Mouse (Mus musculus): ENCODE data around the gene Baiap2l1. TPM values are rescaled to one million over a fixed set of nuclear protein-coding genes. Genes with fewer than 3 reads are reported as not detected.

Gene Baiap2l1
- 3.1 and 3.6 TPM in 2 replicates for polyA plus RNA-seq (2016; fragmentation: Nextera tagmentation; extraction: Ambion mirVana)

DNA sequence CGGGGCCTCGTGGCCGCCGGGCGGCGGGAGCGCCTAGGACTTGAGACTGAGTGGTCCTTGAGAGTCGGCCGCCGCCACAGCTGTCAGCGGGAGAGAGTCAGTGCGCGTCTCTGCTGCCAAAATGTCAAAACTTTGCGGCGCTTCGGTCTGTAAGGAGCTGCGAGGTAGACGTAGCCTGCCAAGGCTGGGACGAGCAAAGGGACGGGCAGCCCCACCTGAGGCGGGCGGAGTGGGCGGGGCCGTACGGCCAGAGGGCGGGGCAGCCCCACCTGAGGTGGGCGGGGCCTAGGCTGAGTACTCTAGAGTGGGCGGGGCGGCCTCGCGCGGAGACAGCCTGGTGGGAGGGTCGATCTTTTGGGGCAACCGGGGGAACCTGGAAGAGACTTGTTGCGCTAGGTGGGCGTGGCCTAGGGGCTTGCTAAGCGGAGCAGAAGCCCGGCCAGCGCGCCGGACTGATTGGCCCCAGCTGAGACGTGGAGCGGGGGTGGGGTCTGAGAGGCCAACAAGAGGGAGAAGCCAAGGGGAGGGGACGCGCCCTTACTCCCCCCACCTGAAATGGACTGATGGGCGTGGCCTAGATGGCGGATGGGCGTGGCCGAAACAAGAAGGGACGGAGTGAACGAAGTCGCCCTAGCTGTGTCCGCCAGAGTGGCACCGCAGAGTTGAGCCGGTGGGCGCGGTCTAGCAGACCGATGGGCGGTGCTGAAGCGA lies at the start of gene Baiap2l1:
TSS of gene Baiap2l1 (minus strand) at position 232 of the 711 bp plus-strand sequence.
- Histone ChIP-seq H3K4me2 (replicated peaks) (peak within 1 kb of the TSS; percentile 94), H3K36me3 (no peaks in the 10 kb centered on the region), H3K27ac (no peak within 1 kb of the TSS), H3K9ac (peak within 1 kb of the TSS; percentile 49; the same call in 1 of the 2 replicates), H3K27me3 (replicated peaks) (peaks cover 16% of the 10 kb centered on the region), H3K4me3 (peak within 1 kb of the TSS; percentile 50), H3K9me3 (no peaks in the 10 kb centered on the region), H3K4me1 (peaks cover 16% of the 10 kb centered on the region)
- under 1% methylated on average over 60 of the region's 60 CpGs for WGBS
- ATAC-seq (ENCODE audit: low FRiP score, low read depth): peak; percentile 93

GRCm38 (mm10) chr5:144406256-144406655 lies 48.3 kb upstream of the Baiap2l1 start:
- Histone ChIP-seq H3K36me3 (no peaks in the 10 kb centered on the region), H3K9ac (no peak overlapping the region), H3K9me3 (no peaks in the 10 kb centered on the region), H3K4me3 (no peak overlapping the region), H3K27ac (no peak overlapping the region), H3K4me2 (replicated peaks) (no peak overlapping the region), H3K4me1 (no peaks in the 10 kb centered on the region), H3K27me3 (replicated peaks) (no peaks in the 10 kb centered on the region)
- no peak for ATAC-seq (ENCODE audit: low FRiP score, low read depth)
- WGBS: 87% methylated on average over 11 of the region's 11 CpGs

- H3K4me2 ChIP-seq (replicated peaks): no peak overlapping the region
Observed at GRCm38 (mm10) chr5:144400821-144401220, 42.9 kb upstream of the Baiap2l1 start.

DNA sequence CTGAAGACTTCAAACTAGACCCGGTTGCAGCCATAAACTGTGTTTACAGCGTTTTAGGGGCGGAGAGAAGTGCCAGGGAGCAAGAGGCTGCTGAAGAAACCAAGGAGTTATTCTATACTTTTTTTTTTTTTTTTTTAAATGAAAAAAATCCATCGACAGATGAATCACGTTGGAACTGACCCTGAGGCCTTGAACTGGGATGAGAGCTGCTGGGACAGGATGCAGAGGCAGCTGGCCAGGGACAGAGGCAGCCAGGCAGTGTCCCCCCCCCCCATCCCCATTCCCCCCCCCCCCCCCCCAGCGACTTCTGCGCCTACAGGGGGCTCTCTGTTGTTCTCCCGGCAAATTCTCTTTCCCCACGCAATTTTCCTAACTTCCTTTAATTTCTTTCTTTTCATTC lies 39.7 kb upstream of the Baiap2l1 start:
- Histone ChIP-seq H3K27me3 (replicated peaks) (no peaks in the 10 kb centered on the region), H3K9me3 (no peaks in the 10 kb centered on the region), H3K4me2 (replicated peaks) (no peak overlapping the region), H3K9ac (no peak overlapping the region), H3K27ac (no peak overlapping the region), H3K4me1 (no peaks in the 10 kb centered on the region), H3K4me3 (no peak overlapping the region), H3K36me3 (no peaks in the 10 kb centered on the region)
- 14% methylated on average over 5 of the region's 9 CpGs for WGBS
- no peak for ATAC-seq (ENCODE audit: low FRiP score, low read depth)

More at GRCm38 (mm10) chr5:144400821-144401220, 42.9 kb upstream of the Baiap2l1 start:
- ATAC-seq (ENCODE audit: low FRiP score, low read depth): no peak
- 33% methylated on average over 5 of the region's 5 CpGs for WGBS
- H3K9ac ChIP-seq: no peak overlapping the region
- no peaks in the 10 kb centered on the region for H3K4me1 ChIP-seq
- no peaks in the 10 kb centered on the region for H3K36me3 ChIP-seq
- no peaks in the 10 kb centered on the region for H3K9me3 ChIP-seq
- no peak overlapping the region for H3K27ac ChIP-seq
- H3K27me3 ChIP-seq (replicated peaks): no peaks in the 10 kb centered on the region
- H3K4me3 ChIP-seq: no peak overlapping the region

DNA sequence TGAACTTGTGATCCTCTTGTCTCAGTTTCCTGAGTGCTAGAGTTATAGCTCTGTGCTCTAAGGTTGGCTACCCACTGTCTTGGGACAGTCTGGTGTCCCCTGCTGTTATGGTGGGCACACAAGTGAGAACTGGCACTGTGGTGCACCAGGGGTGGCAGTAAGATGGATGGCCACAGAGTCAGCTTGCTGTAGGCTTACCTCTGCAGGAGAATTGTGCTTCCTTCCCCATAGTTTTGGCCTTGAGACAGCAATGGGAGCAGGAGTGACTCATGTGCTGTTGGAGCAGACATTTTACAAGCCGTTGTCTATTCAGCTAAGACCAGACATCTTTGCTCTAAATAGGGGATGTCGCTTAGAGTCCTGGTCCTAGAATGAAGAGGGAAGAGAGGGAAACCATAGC lies 36.2 kb upstream of the Baiap2l1 start:
- no peak for ATAC-seq (ENCODE audit: low FRiP score, low read depth)
- no peaks in the 10 kb centered on the region for H3K4me1 ChIP-seq
- H3K4me2 ChIP-seq (replicated peaks): no peak overlapping the region
- no peaks in the 10 kb centered on the region for H3K27me3 ChIP-seq (replicated peaks)
- no peak overlapping the region for H3K27ac ChIP-seq
- no peak overlapping the region for H3K9ac ChIP-seq
- H3K9me3 ChIP-seq: no peaks in the 10 kb centered on the region
- no peaks in the 10 kb centered on the region for H3K36me3 ChIP-seq
- no peak overlapping the region for H3K4me3 ChIP-seq
- WGBS: 83% methylated on average over 2 of the region's 2 CpGs

DNA sequence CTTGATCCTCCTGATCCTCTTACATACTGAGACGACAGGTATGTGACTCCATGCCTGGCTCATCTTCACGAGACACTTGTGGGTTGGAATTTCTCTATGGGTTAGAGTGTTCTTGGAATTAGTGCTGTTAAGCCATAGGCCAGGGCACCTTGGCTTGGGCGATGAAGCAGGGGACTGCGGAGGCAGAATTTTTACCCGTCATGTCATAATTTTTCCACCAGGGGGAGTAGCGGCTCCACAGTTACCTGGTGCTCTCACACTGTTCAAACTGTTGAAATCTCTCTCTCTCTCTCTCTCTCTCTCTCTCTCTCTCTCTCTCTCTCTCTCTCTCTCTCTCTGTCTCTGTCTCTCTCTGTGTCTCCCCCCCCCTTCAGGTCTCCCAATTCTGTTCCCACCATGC lies 29.9 kb upstream of the Baiap2l1 start:
- whole genome bisulfite sequencing: 10% methylated on average over 6 of the region's 6 CpGs
- no peak for ATAC-seq (ENCODE audit: low FRiP score, low read depth)
- peaks cover 5% of the 10 kb centered on the region; the same call in 1 of the 2 replicates for H3K9me3 ChIP-seq
- H3K36me3 ChIP-seq: no peaks in the 10 kb centered on the region
- no peaks in the 10 kb centered on the region for H3K4me1 ChIP-seq
- H3K4me3 ChIP-seq: no peak overlapping the region
- no peak overlapping the region for H3K27ac ChIP-seq
- no peak overlapping the region for H3K4me2 ChIP-seq (replicated peaks)
- H3K27me3 ChIP-seq (replicated peaks): no peaks in the 10 kb centered on the region
- H3K9ac ChIP-seq: no peak overlapping the region

- Histone ChIP-seq H3K9ac (no peak overlapping the region), H3K4me2 (replicated peaks) (no peak overlapping the region), H3K27ac (no peak overlapping the region), H3K4me1 (no peaks in the 10 kb centered on the region), H3K27me3 (replicated peaks) (no peaks in the 10 kb centered on the region), H3K9me3 (peaks cover 5% of the 10 kb centered on the region; the same call in 1 of the 2 replicates), H3K36me3 (no peaks in the 10 kb centered on the region), H3K4me3 (no peak overlapping the region)
- 67% methylated on average over 3 of the region's 3 CpGs for WGBS
- no peak for ATAC-seq (ENCODE audit: low FRiP score, low read depth)
Observed at GRCm38 (mm10) chr5:144383936-144384335, 26.0 kb upstream of the Baiap2l1 start.

GRCm38 (mm10) chr5:144381782-144382181 lies 23.9 kb upstream of the Baiap2l1 start:
- no peaks in the 10 kb centered on the region for H3K27me3 ChIP-seq (replicated peaks)
- H3K9ac ChIP-seq: no peak overlapping the region
- no peak overlapping the region for H3K4me3 ChIP-seq
- H3K4me1 ChIP-seq: no peaks in the 10 kb centered on the region
- peaks cover 5% of the 10 kb centered on the region; the same call in 1 of the 2 replicates for H3K9me3 ChIP-seq
- H3K4me2 ChIP-seq (replicated peaks): no peak overlapping the region
- H3K27ac ChIP-seq: no peak overlapping the region
- H3K36me3 ChIP-seq: no peaks in the 10 kb centered on the region
- no peak for ATAC-seq (ENCODE audit: low FRiP score, low read depth)
- 85% methylated on average over 3 of the region's 3 CpGs for WGBS

- no peak overlapping the region for H3K4me3 ChIP-seq
- no peaks in the 10 kb centered on the region for H3K4me1 ChIP-seq
- 94% methylated on average over 7 of the region's 7 CpGs for WGBS
- H3K4me2 ChIP-seq (replicated peaks): no peak overlapping the region
- H3K36me3 ChIP-seq: no peaks in the 10 kb centered on the region
- H3K27me3 ChIP-seq (replicated peaks): no peaks in the 10 kb centered on the region
- peaks cover 5% of the 10 kb centered on the region; the same call in 1 of the 2 replicates for H3K9me3 ChIP-seq
- no peak for ATAC-seq (ENCODE audit: low FRiP score, low read depth)
- no peak overlapping the region for H3K9ac ChIP-seq
- H3K27ac ChIP-seq: no peak overlapping the region
Observed at GRCm38 (mm10) chr5:144380689-144381088, 22.8 kb upstream of the Baiap2l1 start.

GRCm38 (mm10) chr5:144379431-144379830 lies 21.5 kb upstream of the Baiap2l1 start:
- 0 out of 2 replicates have a peak, but pooled peaks cover 5% of the 10 kb centered on the region for H3K9me3 ChIP-seq
- 91% methylated on average over 4 of the region's 4 CpGs for WGBS
- no peak overlapping the region for H3K4me2 ChIP-seq (replicated peaks)
- no peak overlapping the region for H3K9ac ChIP-seq
- no peak for ATAC-seq (ENCODE audit: low FRiP score, low read depth)
- no peaks in the 10 kb centered on the region for H3K4me1 ChIP-seq
- H3K36me3 ChIP-seq: no peaks in the 10 kb centered on the region
- no peak overlapping the region for H3K4me3 ChIP-seq
- H3K27ac ChIP-seq: no peak overlapping the region
- H3K27me3 ChIP-seq (replicated peaks): no peaks in the 10 kb centered on the region

DNA sequence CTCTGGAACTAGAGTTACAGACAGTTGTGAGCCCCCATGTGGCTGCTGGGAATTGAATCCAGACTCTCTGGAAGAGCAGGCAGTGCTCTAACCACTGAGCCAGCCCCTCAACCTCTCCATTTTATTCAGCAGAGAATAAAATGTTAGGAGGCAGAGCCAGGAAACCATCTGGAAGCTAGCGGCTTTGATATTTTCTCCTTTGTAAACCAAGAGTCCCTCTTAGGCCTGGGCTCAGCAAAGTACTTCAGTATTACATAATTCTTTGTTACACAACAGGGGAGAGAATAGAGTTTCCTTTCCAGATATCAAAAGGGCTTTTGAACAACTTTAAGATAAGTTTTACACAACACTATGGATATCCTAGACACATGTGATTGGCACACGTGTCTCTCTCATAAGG lies 15.0 kb upstream of the Baiap2l1 start:
- Histone ChIP-seq H3K27ac (no peak overlapping the region), H3K9ac (no peak overlapping the region), H3K27me3 (replicated peaks) (no peaks in the 10 kb centered on the region), H3K4me3 (no peak overlapping the region), H3K4me2 (replicated peaks) (no peak overlapping the region), H3K9me3 (no peaks in the 10 kb centered on the region), H3K36me3 (no peaks in the 10 kb centered on the region), H3K4me1 (no peaks in the 10 kb centered on the region)
- ATAC-seq (ENCODE audit: low FRiP score, low read depth): no peak
- WGBS: 88% methylated on average over 2 of the region's 2 CpGs

GRCm38 (mm10) chr5:144372177-144372576 lies 14.3 kb upstream of the Baiap2l1 start:
- H3K27ac ChIP-seq: no peak overlapping the region
- no peaks in the 10 kb centered on the region for H3K4me1 ChIP-seq
- no peaks in the 10 kb centered on the region for H3K36me3 ChIP-seq
- H3K4me3 ChIP-seq: no peak overlapping the region
- H3K27me3 ChIP-seq (replicated peaks): no peaks in the 10 kb centered on the region
- no peaks in the 10 kb centered on the region for H3K9me3 ChIP-seq
- WGBS: 70% methylated on average over 2 of the region's 2 CpGs
- H3K9ac ChIP-seq: no peak overlapping the region
- no peak for ATAC-seq (ENCODE audit: low FRiP score, low read depth)
- H3K4me2 ChIP-seq (replicated peaks): no peak overlapping the region

DNA sequence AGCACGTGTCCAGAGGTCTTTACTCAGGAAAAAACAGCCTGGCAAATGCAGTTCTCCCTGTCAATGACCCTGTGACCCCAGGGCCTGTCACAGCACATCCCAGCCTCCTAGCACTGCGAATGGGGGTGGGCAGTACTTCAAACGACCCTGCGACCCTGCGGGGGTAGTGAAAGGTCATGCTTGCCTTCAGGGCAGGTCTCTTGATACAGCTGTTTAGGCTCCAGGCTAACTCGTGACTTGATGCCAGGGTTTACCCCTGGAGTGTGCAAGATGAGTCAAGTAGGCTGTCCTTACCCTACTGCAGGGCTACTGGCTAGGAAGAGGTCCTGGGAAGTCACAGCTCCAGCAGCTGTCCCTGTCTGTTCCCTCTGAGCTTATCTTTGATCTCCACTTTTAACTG lies 13.1 kb upstream of the Baiap2l1 start:
- no peak overlapping the region for H3K27ac ChIP-seq
- WGBS: 3% methylated on average over 6 of the region's 6 CpGs
- H3K9me3 ChIP-seq: no peaks in the 10 kb centered on the region
- no peak overlapping the region for H3K9ac ChIP-seq
- no peak overlapping the region for H3K4me3 ChIP-seq
- no peaks in the 10 kb centered on the region for H3K27me3 ChIP-seq (replicated peaks)
- no peaks in the 10 kb centered on the region for H3K36me3 ChIP-seq
- H3K4me2 ChIP-seq (replicated peaks): no peak overlapping the region
- ATAC-seq (ENCODE audit: low FRiP score, low read depth): no peak
- no peaks in the 10 kb centered on the region for H3K4me1 ChIP-seq
